Mouse (Mus musculus): Measurements from ENCODE around the gene Sars. TPM values are rescaled to one million over a fixed set of nuclear protein-coding genes. Genes with fewer than 3 reads are reported as not detected.

The Sars gene
- total and polyA plus RNA-seq, 3 experiments: 373 to 394 (median 377) TPM

DNA sequence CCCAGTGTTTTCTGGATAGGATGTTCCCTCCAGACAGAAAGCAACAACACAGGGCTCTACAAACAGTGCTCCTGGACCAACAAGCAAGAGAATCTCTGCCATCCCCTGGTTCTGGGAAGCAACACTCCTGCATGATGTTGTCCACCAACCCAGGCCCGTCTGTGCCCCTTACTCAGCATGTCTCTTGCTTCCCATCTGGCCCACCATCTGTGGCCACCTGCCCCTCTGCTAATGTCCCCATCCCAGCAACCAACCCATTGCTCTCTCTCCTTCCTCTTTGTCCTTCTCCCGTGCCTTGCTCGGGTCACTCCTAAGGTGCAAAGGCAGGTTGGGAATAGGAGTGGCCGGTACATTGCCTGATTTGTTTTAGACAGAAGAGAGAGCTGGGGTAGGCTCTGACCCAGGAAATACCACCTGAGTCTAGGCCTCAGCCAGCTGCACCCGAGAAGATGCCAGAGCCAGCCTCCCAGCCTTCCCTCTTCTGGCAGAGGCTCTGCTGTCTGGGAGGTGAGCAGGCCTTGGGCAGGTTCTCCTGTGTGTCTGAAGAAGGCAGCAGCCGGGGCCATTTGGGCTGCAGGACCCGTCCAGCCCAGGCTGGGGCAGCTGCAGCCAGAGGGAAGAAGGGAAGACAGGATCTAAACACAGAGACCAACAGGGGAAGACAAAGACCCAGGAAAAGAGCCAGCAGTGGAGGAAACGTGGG, 35.2 kb downstream of the Sars start:
- dilution Hi-C loops (cut with MboI; ENCODE audit: extremely low pct_ligation_motif_present, extremely low pct_unique_long_range_greater_than_20kb, low sequenced_read_pairs) (no loop called here), in situ Hi-C loops (cut with MboI; ENCODE audit: low pct_ligation_motif_present, low pct_unique_long_range_greater_than_20kb, low sequenced_read_pairs) (loop anchor here (25.0 kb wide), 1 partner anchor 377 kb away; no protein-coding TSS in a partner anchor)
- no peaks in the 10 kb centered on the region for H3K79me2 ChIP-seq (replicated peaks; ENCODE audit: control insufficient read depth, extremely low read depth, insufficient read depth, poor library complexity, severe bottlenecking)
- no peak for DNase-seq (ENCODE audit: extremely low read depth)
- TF ChIP-seq MAFK (IDR thresholded peaks at IDR 0.05; ENCODE audit: insufficient replicate concordance, low read length): no peak
- no peak for TF ChIP-seq POLR2A (IDR thresholded peaks at IDR 0.05; ENCODE audit: low read depth, low read length)
- no peak for TF ChIP-seq ETS1 (conservative IDR thresholded peaks at IDR 0.05; ENCODE audit: low read depth, low read length)
- TF ChIP-seq PAX5 (IDR thresholded peaks at IDR 0.05; ENCODE audit: low read length): no peak
- no peak for TF ChIP-seq MAZ (IDR thresholded peaks at IDR 0.05; ENCODE audit: low read depth, low read length)
- TF ChIP-seq GABPA (IDR thresholded peaks at IDR 0.05; ENCODE audit: insufficient replicate concordance, low read depth, low read length): no peak
- TF ChIP-seq CHD2 (IDR thresholded peaks at IDR 0.05; ENCODE audit: low read length): no peak
- no peak for TF ChIP-seq NRF1 (IDR thresholded peaks at IDR 0.05; ENCODE audit: low read depth, low read length)
- TF ChIP-seq RCOR1 (conservative IDR thresholded peaks at IDR 0.05; ENCODE audit: low read depth, low read length): no peak
- TF ChIP-seq ZMIZ1 (IDR thresholded peaks at IDR 0.05; ENCODE audit: low read depth, low read length): no peak
- no peak overlapping the region for H3K27ac ChIP-seq (ENCODE audit: insufficient read depth, low read depth)
- H3K36me3 ChIP-seq (replicated peaks in 1 of 2; ENCODE audit: control insufficient read depth in 1 of 2, insufficient read depth in 1 of 2, low read length in 1 of 2): no peaks in the 10 kb centered on the region
- no peak overlapping the region for H3K4me2 ChIP-seq (ENCODE audit: insufficient read depth, low read depth, poor library complexity, severe bottlenecking)
- peaks cover 0 to 8% of the 10 kb centered on the region in 2 experiments; a peak in 1 of 4 replicates for H3K4me1 ChIP-seq (ENCODE audit: control insufficient read depth in 1 of 2, insufficient read depth in 2 of 2)
- H3K9ac ChIP-seq (ENCODE audit: insufficient read depth, low read depth): no peak overlapping the region
- H3K9me3 ChIP-seq (replicated peaks; ENCODE audit: low read length): peaks cover 24% of the 10 kb centered on the region
- H3K4me3 ChIP-seq (replicated peaks in 1 of 3; ENCODE audit: low read depth in 2 of 3, low read length in 2 of 3, poor library complexity in 1 of 3): no peak overlapping the region
- H3K27me3 ChIP-seq (replicated peaks): peaks cover 58% of the 10 kb centered on the region

DNA sequence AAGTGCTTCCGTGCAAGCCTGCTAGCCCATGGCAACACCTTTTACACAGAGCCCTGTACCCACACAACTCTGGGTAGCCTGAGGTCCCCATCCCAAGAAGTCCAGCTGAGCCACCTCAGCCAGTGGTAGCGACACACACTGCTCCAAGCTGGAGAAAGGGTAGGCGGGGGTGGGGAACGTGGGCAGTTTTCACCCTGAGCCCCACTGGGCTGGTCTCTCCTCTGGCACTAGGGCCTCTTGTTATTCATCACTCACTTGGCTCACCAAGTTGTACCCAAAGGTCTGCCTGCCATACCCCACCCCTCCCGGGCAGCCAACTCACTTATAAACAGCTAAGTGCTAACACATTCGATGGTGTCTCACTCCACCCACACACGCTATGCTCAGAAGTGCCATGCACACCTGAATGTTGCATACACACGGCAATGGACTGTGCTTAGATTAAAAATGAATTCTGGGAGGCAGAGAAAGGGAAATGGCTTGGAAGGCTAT, 36.4 kb downstream of the Sars start:
- dilution Hi-C loops (cut with MboI; ENCODE audit: extremely low pct_ligation_motif_present, extremely low pct_unique_long_range_greater_than_20kb, low sequenced_read_pairs): no loop called here
- H3K4me2 ChIP-seq (ENCODE audit: insufficient read depth, low read depth, poor library complexity, severe bottlenecking): no peak overlapping the region
- H3K4me3 ChIP-seq (replicated peaks in 1 of 3; ENCODE audit: low read depth in 2 of 3, low read length in 2 of 3, poor library complexity in 1 of 3): no peak overlapping the region
- peaks cover 0 to 8% of the 10 kb centered on the region in 2 experiments; a peak in 1 of 4 replicates for H3K4me1 ChIP-seq (ENCODE audit: control insufficient read depth in 1 of 2, insufficient read depth in 2 of 2)
- no peaks in the 10 kb centered on the region for H3K36me3 ChIP-seq (replicated peaks in 1 of 2; ENCODE audit: control insufficient read depth in 1 of 2, insufficient read depth in 1 of 2, low read length in 1 of 2)
- H3K79me2 ChIP-seq (replicated peaks; ENCODE audit: control insufficient read depth, extremely low read depth, insufficient read depth, poor library complexity, severe bottlenecking): no peaks in the 10 kb centered on the region
- in situ Hi-C loops (cut with MboI; ENCODE audit: low pct_ligation_motif_present, low pct_unique_long_range_greater_than_20kb, low sequenced_read_pairs): loop anchor here (25.0 kb wide), 1 partner anchor 379 kb away; no protein-coding TSS in a partner anchor
- no peak for DNase-seq (ENCODE audit: extremely low read depth)
- peaks cover 69% of the 10 kb centered on the region for H3K27me3 ChIP-seq (replicated peaks)
- peaks cover 11% of the 10 kb centered on the region for H3K9me3 ChIP-seq (replicated peaks; ENCODE audit: low read length)
- TF ChIP-seq ZC3H11A (IDR thresholded peaks at IDR 0.05; ENCODE audit: low read depth, low read length) (no peak), ETS1 (conservative IDR thresholded peaks at IDR 0.05; ENCODE audit: low read depth, low read length) (no peak), GABPA (IDR thresholded peaks at IDR 0.05; ENCODE audit: insufficient replicate concordance, low read depth, low read length) (no peak), ELF1 (IDR thresholded peaks at IDR 0.05; ENCODE audit: low read depth, low read length) (no peak), IRF4 (IDR thresholded peaks at IDR 0.05; ENCODE audit: low read depth, low read length) (no peak), BHLHE40 (IDR thresholded peaks at IDR 0.05; ENCODE audit: low read depth, low read length) (no peak), JUN (IDR thresholded peaks at IDR 0.05; ENCODE audit: insufficient read depth, low read depth, low read length) (no peak), USF2 (conservative IDR thresholded peaks at IDR 0.05; ENCODE audit: low read depth, low read length) (no peak), RCOR1 (conservative IDR thresholded peaks at IDR 0.05; ENCODE audit: low read depth, low read length) (no peak), MAFK (IDR thresholded peaks at IDR 0.05; ENCODE audit: insufficient replicate concordance, low read length) (no peak), CHD1 (IDR thresholded peaks at IDR 0.05; ENCODE audit: low read depth, low read length) (no peak), TBP (conservative IDR thresholded peaks at IDR 0.05; ENCODE audit: low read depth, low read length) (no peak), POLR2A (IDR thresholded peaks at IDR 0.05; ENCODE audit: low read depth, low read length) (no peak), UBTF (IDR thresholded peaks at IDR 0.05; ENCODE audit: low read depth, low read length) (no peak)
- H3K9ac ChIP-seq (ENCODE audit: insufficient read depth, low read depth): no peak overlapping the region
- H3K27ac ChIP-seq (ENCODE audit: insufficient read depth, low read depth): no peak overlapping the region

Measured in CH12.LX (cell line).